Mouse (Mus musculus): ENCODE measurements around the gene Gpr156. TPM values are rescaled to one million over a fixed set of nuclear protein-coding genes. Genes with fewer than 3 reads are reported as not detected.

Gene Gpr156
- polyA plus RNA-seq, 1 experiment from 2014 or later: 0.61 TPM

DNA sequence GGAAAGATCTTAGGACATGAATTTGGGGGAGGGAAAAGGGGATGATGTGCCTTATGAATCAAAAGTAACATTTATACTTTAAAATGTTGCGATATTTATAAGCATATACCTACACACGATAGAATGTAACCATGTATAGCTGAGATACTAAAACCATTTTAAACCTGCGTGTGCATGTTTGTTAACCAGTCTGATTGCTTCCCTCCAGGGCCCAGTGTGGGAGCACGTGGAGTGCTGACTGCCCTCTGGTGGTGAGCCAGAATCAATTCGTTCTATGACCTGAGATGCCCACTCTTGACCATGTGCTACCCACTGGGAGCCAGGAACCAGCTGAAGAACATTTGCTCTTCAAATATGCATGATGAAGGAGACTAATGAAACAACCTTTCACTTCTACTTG lies 30.9 kb downstream of the Gpr156 start:
- Histone ChIP-seq H3K4me2 (ENCODE audit: low read length) (no peak overlapping the region), H3K9ac (ENCODE audit: low read length) (no peak overlapping the region), H3K4me3 (ENCODE audit: low read depth, low read length) (no peak overlapping the region), H3K27me3 (replicated peaks; ENCODE audit: control insufficient read depth, insufficient read depth, low read length) (no peaks in the 10 kb centered on the region), H3K27ac (ENCODE audit: low read depth) (no peak overlapping the region), H3K36me3 (ENCODE audit: control insufficient read depth, insufficient read depth, low read length) (no peaks in the 10 kb centered on the region), H3K9me3 (ENCODE audit: control insufficient read depth, low read length) (no peaks in the 10 kb centered on the region), H3K4me1 (replicated peaks; ENCODE audit: control insufficient read depth, insufficient read depth, low read length) (no peaks in the 10 kb centered on the region)
- WGBS: 35% methylated on average over 5 of the region's 5 CpGs
- DNase-seq (ENCODE audit: low spot score) (no peak), ATAC-seq (replicated peaks; ENCODE audit: low FRiP score, low TSS enrichment, low read depth) (0 out of 2 replicates have a peak, but pooled peaks have one; percentile 32)

DNA sequence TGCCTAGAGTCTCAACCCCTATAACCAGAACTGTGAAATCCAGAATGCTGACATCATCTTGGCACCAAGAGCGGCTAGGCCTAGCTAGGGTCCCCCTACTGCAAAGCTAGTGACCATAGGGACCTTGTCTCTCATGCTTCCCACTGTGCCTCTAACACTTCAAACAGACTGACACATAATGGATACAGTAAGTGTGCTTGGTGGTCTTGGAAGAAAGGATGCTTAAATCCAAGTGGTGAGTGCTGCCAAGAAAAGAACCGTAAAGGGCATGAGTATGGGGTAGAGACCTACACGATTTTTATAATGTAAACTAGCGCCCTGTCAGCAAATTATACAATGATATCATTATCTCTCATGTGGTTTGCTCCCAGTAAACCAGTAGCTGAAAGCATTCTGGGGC lies 32.1 kb downstream of the Gpr156 start:
- Histone ChIP-seq H3K9ac (ENCODE audit: low read length) (no peak overlapping the region), H3K27me3 (replicated peaks; ENCODE audit: control insufficient read depth, insufficient read depth, low read length) (no peaks in the 10 kb centered on the region), H3K4me2 (ENCODE audit: low read length) (no peak overlapping the region), H3K4me1 (replicated peaks; ENCODE audit: control insufficient read depth, insufficient read depth, low read length) (no peaks in the 10 kb centered on the region), H3K27ac (ENCODE audit: low read depth) (no peak overlapping the region), H3K9me3 (ENCODE audit: control insufficient read depth, low read length) (no peaks in the 10 kb centered on the region), H3K4me3 (ENCODE audit: low read depth, low read length) (no peak overlapping the region), H3K36me3 (ENCODE audit: control insufficient read depth, insufficient read depth, low read length) (no peaks in the 10 kb centered on the region)
- no peak for ATAC-seq (replicated peaks; ENCODE audit: low FRiP score, low TSS enrichment, low read depth)
- DNase-seq (ENCODE audit: low spot score): no peak
- 78% methylated on average over 4 of the region's 4 CpGs for WGBS

DNA sequence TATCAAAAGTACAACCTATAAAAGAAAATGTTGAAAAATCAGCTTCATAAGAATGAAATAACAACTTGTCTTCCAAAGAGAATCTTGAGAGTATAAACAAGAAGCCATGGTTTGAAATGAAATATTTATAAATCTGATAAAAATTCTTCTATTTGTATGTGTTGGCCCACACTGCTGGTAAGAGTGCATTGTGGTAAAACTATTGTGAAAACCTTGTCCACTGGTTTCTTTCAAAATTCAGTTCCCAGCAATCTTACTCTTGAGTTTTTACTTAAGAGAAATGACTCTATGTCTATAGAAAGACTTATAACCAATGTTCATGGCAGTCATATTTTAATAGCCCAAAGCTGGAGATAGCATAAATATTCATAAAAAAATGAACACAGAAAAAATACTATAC lies 34.9 kb downstream of the Gpr156 start:
- Histone ChIP-seq H3K9me3 (ENCODE audit: control insufficient read depth, low read length) (no peaks in the 10 kb centered on the region), H3K36me3 (ENCODE audit: control insufficient read depth, insufficient read depth, low read length) (no peaks in the 10 kb centered on the region), H3K27me3 (replicated peaks; ENCODE audit: control insufficient read depth, insufficient read depth, low read length) (no peaks in the 10 kb centered on the region), H3K27ac (ENCODE audit: low read depth) (no peak overlapping the region), H3K4me3 (ENCODE audit: low read depth, low read length) (no peak overlapping the region), H3K4me2 (ENCODE audit: low read length) (no peak overlapping the region), H3K9ac (ENCODE audit: low read length) (no peak overlapping the region), H3K4me1 (replicated peaks; ENCODE audit: control insufficient read depth, insufficient read depth, low read length) (peaks cover 5% of the 10 kb centered on the region; the same call in 1 of the 2 replicates)
- DNase-seq (ENCODE audit: low spot score) (no peak), ATAC-seq (replicated peaks; ENCODE audit: low FRiP score, low TSS enrichment, low read depth) (no peak)

DNA sequence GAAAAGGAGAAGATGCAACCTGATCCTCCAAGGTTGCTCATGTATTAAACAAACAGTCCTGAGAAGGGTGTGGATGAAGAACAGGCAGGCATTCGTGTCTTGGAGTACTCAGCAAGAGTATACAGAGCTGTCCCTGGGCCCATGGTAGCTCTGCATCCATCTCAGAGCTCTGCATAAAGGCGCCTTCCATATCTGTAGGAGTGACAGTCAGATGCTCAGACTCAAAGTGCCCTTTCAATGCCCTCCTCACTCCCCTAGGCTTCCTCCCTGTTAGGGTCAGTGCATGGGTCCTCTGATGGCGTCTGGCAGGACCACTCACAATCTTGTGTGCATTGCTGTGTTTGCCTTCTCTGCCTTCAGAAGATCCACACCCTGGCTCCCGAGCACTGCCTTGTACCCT lies 36.9 kb downstream of the Gpr156 start:
- Histone ChIP-seq H3K9me3 (ENCODE audit: control insufficient read depth, low read length) (no peaks in the 10 kb centered on the region), H3K36me3 (ENCODE audit: control insufficient read depth, insufficient read depth, low read length) (no peaks in the 10 kb centered on the region), H3K4me2 (ENCODE audit: low read length) (no peak overlapping the region), H3K9ac (ENCODE audit: low read length) (no peak overlapping the region), H3K27ac (ENCODE audit: low read depth) (no peak overlapping the region), H3K4me3 (ENCODE audit: low read depth, low read length) (no peak overlapping the region), H3K27me3 (replicated peaks; ENCODE audit: control insufficient read depth, insufficient read depth, low read length) (no peaks in the 10 kb centered on the region), H3K4me1 (replicated peaks; ENCODE audit: control insufficient read depth, insufficient read depth, low read length) (peaks cover 5% of the 10 kb centered on the region; the same call in 1 of the 2 replicates)
- DNase-seq (ENCODE audit: low spot score) (no peak), ATAC-seq (replicated peaks; ENCODE audit: low FRiP score, low TSS enrichment, low read depth) (no peak)
- WGBS: 42% methylated on average over 4 of the region's 4 CpGs

DNA sequence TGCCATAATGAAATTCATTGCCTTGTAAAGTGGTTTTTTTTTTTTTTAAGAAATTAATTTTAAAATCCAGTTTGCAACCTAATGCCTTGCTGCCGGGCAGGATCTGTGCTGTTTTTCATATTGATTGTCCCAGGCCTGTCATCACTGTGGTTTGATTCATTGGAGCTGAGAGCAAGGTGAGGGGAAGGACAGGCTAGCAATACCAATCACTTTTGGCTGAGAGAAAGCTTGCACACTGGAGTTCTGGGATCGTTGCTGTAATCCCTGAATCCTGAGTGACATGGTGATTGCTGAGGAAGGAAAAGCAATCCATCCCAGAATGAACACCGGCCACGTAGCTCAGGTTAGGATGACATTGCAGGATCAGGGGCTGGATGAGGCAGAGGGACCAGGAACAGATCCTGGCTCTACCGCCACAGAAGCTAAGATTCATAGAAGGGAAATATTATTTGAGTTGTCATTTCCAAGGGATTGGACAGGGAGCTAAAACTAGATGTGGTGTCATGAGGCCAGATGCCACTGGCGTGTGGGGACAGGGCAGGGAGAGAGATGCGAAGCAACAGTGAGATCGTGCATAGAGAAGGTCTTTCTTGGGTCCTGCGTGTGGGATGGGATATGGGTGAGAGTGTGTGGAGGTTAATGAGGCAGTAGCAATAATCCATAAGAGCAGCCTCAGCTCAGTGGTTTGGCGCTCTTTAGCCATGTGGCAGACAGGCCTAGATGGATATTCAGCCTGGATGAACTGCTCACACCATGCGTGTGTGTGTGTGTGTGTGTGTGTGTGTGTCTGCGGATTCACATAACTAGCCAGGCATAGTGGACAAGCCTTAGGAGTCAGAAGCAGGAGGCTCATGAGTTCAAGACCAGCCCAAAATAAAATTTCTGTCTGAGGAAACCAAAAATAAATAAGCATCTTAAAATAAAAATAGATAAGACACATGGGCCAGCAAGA lies 38.0 kb downstream of the Gpr156 start:
- no peak overlapping the region for H3K27ac ChIP-seq (ENCODE audit: low read depth)
- H3K4me3 ChIP-seq (ENCODE audit: low read depth, low read length): no peak overlapping the region
- ATAC-seq (replicated peaks; ENCODE audit: low FRiP score, low TSS enrichment, low read depth) (no peak), DNase-seq (ENCODE audit: low spot score) (no peak)
- H3K4me1 ChIP-seq (replicated peaks; ENCODE audit: control insufficient read depth, insufficient read depth, low read length): peaks cover 5% of the 10 kb centered on the region; the same call in 1 of the 2 replicates
- no peaks in the 10 kb centered on the region for H3K27me3 ChIP-seq (replicated peaks; ENCODE audit: control insufficient read depth, insufficient read depth, low read length)
- no peaks in the 10 kb centered on the region for H3K9me3 ChIP-seq (ENCODE audit: control insufficient read depth, low read length)
- WGBS: 82% methylated on average over 12 of the region's 12 CpGs
- no peaks in the 10 kb centered on the region for H3K36me3 ChIP-seq (ENCODE audit: control insufficient read depth, insufficient read depth, low read length)
- H3K9ac ChIP-seq (ENCODE audit: low read length): no peak overlapping the region
- H3K4me2 ChIP-seq (ENCODE audit: low read length): no peak overlapping the region

DNA sequence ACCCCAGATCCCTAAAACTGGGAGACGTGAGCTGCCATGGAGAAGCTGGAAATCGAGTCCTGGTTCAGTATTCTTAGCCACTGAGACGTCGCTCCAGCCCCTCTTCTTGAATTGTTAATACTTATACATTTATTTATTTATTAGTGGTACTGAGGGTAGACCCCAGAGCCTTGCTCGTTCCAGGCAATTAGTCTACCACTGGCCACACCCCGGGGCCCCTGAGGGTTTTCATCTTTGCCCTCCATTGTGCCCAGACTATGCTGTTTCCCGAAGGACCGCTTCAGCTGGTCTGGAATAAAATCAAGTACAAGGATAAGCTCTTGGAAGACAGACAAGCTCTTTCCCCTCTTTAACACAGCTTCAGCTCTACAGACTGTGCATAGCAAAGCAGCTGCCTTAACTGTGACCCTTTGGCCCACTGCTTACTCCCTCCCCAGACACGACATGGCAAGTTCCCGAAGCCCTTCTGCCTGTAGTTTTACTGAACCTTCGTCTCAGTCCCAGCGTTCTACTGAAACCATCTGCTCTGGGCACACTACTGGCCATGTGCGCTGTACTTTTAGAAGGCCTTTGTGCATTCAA lies 39.1 kb downstream of the Gpr156 start:
- 53% methylated on average over 13 of the region's 13 CpGs for WGBS
- H3K36me3 ChIP-seq (ENCODE audit: control insufficient read depth, insufficient read depth, low read length): no peaks in the 10 kb centered on the region
- H3K4me3 ChIP-seq (ENCODE audit: low read depth, low read length): no peak overlapping the region
- DNase-seq (ENCODE audit: low spot score) (peak; percentile 49), ATAC-seq (replicated peaks; ENCODE audit: low FRiP score, low TSS enrichment, low read depth) (no peak)
- no peak overlapping the region; the same call in 1 of the 2 replicates for H3K9ac ChIP-seq (ENCODE audit: low read length)
- H3K27ac ChIP-seq (ENCODE audit: low read depth): no peak overlapping the region; the same call in 1 of the 2 replicates
- H3K4me1 ChIP-seq (replicated peaks; ENCODE audit: control insufficient read depth, insufficient read depth, low read length): peaks cover 5% of the 10 kb centered on the region; the same call in 1 of the 2 replicates
- H3K4me2 ChIP-seq (ENCODE audit: low read length): no peak overlapping the region
- no peaks in the 10 kb centered on the region for H3K27me3 ChIP-seq (replicated peaks; ENCODE audit: control insufficient read depth, insufficient read depth, low read length)
- H3K9me3 ChIP-seq (ENCODE audit: control insufficient read depth, low read length): no peaks in the 10 kb centered on the region

DNA sequence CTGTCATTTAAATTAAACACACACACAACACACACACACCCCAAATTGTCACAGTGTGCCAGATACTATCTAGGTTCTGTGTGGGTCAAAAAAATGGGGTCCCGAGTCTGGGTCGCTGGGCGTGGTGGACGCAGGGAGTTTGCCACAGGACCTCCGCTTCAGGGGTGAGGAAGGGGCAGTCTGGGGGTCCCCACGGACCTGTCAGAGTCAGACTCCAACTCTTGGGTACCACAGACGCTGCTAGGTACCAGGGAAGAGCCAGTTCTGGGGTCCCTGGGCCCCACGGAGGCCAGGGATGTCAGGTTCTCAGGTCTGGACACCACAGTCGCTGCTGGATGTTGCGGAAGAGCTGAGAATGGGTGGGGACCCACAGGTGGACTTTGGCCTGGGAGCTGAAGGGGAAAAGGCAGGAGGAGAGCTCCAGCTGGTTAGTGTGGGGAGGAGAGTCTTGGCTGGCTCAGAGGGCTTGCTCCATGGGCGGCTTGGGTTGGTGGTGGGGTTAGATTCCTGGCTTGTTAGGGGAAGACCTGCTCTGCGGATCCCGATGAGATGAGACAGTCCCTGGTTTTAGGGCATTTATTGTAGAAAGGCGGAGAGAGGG lies 39.9 kb downstream of the Gpr156 start:
- H3K27me3 ChIP-seq (replicated peaks; ENCODE audit: control insufficient read depth, insufficient read depth, low read length): no peaks in the 10 kb centered on the region
- no peak overlapping the region for H3K27ac ChIP-seq (ENCODE audit: low read depth)
- H3K4me2 ChIP-seq (ENCODE audit: low read length): peak overlapping the region; percentile 15; the same call in 1 of the 2 replicates
- H3K9ac ChIP-seq (ENCODE audit: low read length): no peak overlapping the region
- peak; percentile 53 for DNase-seq (ENCODE audit: low spot score)
- H3K9me3 ChIP-seq (ENCODE audit: control insufficient read depth, low read length): no peaks in the 10 kb centered on the region
- peaks cover 5% of the 10 kb centered on the region; the same call in 1 of the 2 replicates for H3K4me1 ChIP-seq (replicated peaks; ENCODE audit: control insufficient read depth, insufficient read depth, low read length)
- ATAC-seq (replicated peaks; ENCODE audit: low FRiP score, low TSS enrichment, low read depth): peak; percentile 86
- no peak overlapping the region for H3K4me3 ChIP-seq (ENCODE audit: low read depth, low read length)
- 75% methylated on average over 14 of the region's 14 CpGs for WGBS
- no peaks in the 10 kb centered on the region for H3K36me3 ChIP-seq (ENCODE audit: control insufficient read depth, insufficient read depth, low read length)

DNA sequence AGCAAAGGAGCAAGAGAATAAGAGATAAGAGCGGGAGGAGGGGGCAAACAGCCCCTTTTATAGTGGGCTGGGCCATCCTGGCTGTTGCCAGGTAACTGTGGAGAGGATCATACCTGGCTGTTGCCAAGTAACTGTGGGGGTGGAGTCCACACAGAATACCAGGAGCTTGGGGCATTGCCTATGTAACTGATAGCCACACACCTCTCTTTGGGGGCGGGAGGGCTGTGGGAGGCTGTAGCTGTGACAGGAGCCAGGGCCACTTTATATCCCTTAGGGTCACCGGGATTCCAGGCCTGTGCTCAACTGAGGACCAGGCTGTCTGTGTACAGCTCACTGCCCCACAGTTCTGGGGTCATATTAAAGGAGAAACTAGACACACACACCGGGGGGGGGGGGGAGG lies 40.5 kb downstream of the Gpr156 start:
- H3K9me3 ChIP-seq (ENCODE audit: control insufficient read depth, low read length): no peaks in the 10 kb centered on the region
- ATAC-seq (replicated peaks; ENCODE audit: low FRiP score, low TSS enrichment, low read depth) (peak; percentile 60), DNase-seq (ENCODE audit: low spot score) (peak; percentile 53)
- no peak overlapping the region for H3K27ac ChIP-seq (ENCODE audit: low read depth)
- H3K27me3 ChIP-seq (replicated peaks; ENCODE audit: control insufficient read depth, insufficient read depth, low read length): no peaks in the 10 kb centered on the region
- H3K36me3 ChIP-seq (ENCODE audit: control insufficient read depth, insufficient read depth, low read length): no peaks in the 10 kb centered on the region
- WGBS: 34% methylated on average over 4 of the region's 4 CpGs
- no peak overlapping the region for H3K4me3 ChIP-seq (ENCODE audit: low read depth, low read length)
- H3K4me1 ChIP-seq (replicated peaks; ENCODE audit: control insufficient read depth, insufficient read depth, low read length): peaks cover 5% of the 10 kb centered on the region; the same call in 1 of the 2 replicates
- H3K4me2 ChIP-seq (ENCODE audit: low read length): 0 out of 2 replicates have a peak overlapping the region, but pooled peaks have one; percentile 15
- no peak overlapping the region for H3K9ac ChIP-seq (ENCODE audit: low read length)
